Mouse (Mus musculus) embryonic facial prominence, embryonic 11.5 days (tissue): ENCODE measurements around the gene Nap1l4. TPM values are rescaled to one million over a fixed set of nuclear protein-coding genes. Genes with fewer than 3 reads are reported as not detected.

Experiments
- ATAC-seq: fragments of 200-750 bp; cut with Nextera tagmentation; replicated peaks from 2 replicates; pipeline ENCODE4 v1.8.0; 2017; ENCODE audit warnings: low read depth; ENCODE audit not compliant: insufficient number of reproducible peaks, low FRiP score, low TSS enrichment
- DNase-seq: peaks from one replicate; pipeline ENCODE4 v3.0.0-alpha.2; 2015; ENCODE audit warnings: low spot score
- H3K27ac ChIP-seq: fragments of 300-500 bp; sonication (generic); replicated peaks from 2 replicates; pipeline ENCODE4 v1.5.1; 2014; ENCODE audit warnings: mild to moderate bottlenecking, low read depth, low read length, control low read depth
- H3K27me3 ChIP-seq: fragments of 300-500 bp; sonication (generic); 2 replicates; pipeline ENCODE4 v1.6.1; 2014; ENCODE audit warnings: mild to moderate bottlenecking, low read length, moderate library complexity, mixed read lengths; ENCODE audit not compliant: control insufficient read depth, insufficient read depth
- H3K36me3 ChIP-seq: fragments of 300-500 bp; sonication (generic); replicated peaks from 2 replicates; pipeline ENCODE4 v1.6.1; 2014; ENCODE audit warnings: low read depth, mild to moderate bottlenecking, low read length, moderate library complexity, mixed read lengths; ENCODE audit not compliant: control insufficient read depth, insufficient read depth
- H3K4me1 ChIP-seq: fragments of 300-500 bp; sonication (generic); 2 replicates; pipeline ENCODE4 v1.6.1; 2014; ENCODE audit warnings: low read length, mixed read lengths; ENCODE audit not compliant: control insufficient read depth, insufficient read depth
- H3K4me2 ChIP-seq: fragments of 300-500 bp; sonication (generic); 2 replicates; pipeline ENCODE4 v1.6.1; 2014; ENCODE audit warnings: low read depth, mild to moderate bottlenecking, control low read depth, low read length, moderate library complexity
- H3K4me3 ChIP-seq: fragments of 300-500 bp; sonication (generic); 2 replicates; pipeline ENCODE4 v1.5.1; 2014; ENCODE audit warnings: low read depth, low read length, control low read depth
- H3K9ac ChIP-seq: fragments of 300-500 bp; sonication (generic); replicated peaks from 2 replicates; pipeline ENCODE4 v1.6.1; 2014; ENCODE audit warnings: mild to moderate bottlenecking, control low read depth, low read length
- H3K9me3 ChIP-seq: fragments of 300-500 bp; sonication (generic); replicated peaks from 2 replicates; pipeline ENCODE4 v1.6.1; 2016; ENCODE audit warnings: mild to moderate bottlenecking, low read length, inconsistent platforms, mixed read lengths; ENCODE audit not compliant: control insufficient read depth
- WGBS: fragments of 180-500 bp; shearing (Covaris S2); extraction: QIAGEN DNeasy Blood & Tissue Kit; methylation state at CpG from one replicate; pipeline ENCODE4 v1.1.7; 2014; 5-methylcytosine and 5-hydroxymethylcytosine counted together
- polyA plus RNA-seq: library from polyadenylated mRNA; unstranded; fragments of >200 nt; fragmentation: Nextera tagmentation; extraction: Ambion mirVana; gene quantifications from 2 replicates; pipeline ENCODE4 v1.2.1, GENCODE M21; 2014

Gene Nap1l4
- polyA plus RNA-seq, 1 experiment from 2014 or later: 178 TPM

- H3K4me3 ChIP-seq: no peak overlapping the region
- ATAC-seq: no peak
- no peaks in the 10 kb centered on the region for H3K36me3 ChIP-seq
- no peaks in the 10 kb centered on the region for H3K9me3 ChIP-seq
- H3K27ac ChIP-seq: no peak overlapping the region
- no peak overlapping the region for H3K4me2 ChIP-seq
- no peak overlapping the region for H3K9ac ChIP-seq
- 88% methylated on average over 6 of the region's 6 CpGs for WGBS
- H3K27me3 ChIP-seq: no peaks in the 10 kb centered on the region
- no peaks in the 10 kb centered on the region for H3K4me1 ChIP-seq
- DNase-seq: no peak
Measured at GRCm38 (mm10) chr7:143493616-143494126, 55.2 kb downstream of the Nap1l4 start.

- Histone ChIP-seq H3K27ac (no peak overlapping the region), H3K4me3 (no peak overlapping the region), H3K9me3 (no peaks in the 10 kb centered on the region), H3K27me3 (no peaks in the 10 kb centered on the region), H3K36me3 (no peaks in the 10 kb centered on the region), H3K4me2 (no peak overlapping the region), H3K4me1 (no peaks in the 10 kb centered on the region), H3K9ac (no peak overlapping the region)
- WGBS: 77% methylated on average over 6 of the region's 6 CpGs
- ATAC-seq (no peak), DNase-seq (no peak)
Measured at GRCm38 (mm10) chr7:143489735-143490134, 59.2 kb downstream of the Nap1l4 start.

GRCm38 (mm10) chr7:143482541-143482940 is 66.4 kb downstream of the Nap1l4 start:
- H3K4me3 ChIP-seq: no peak overlapping the region
- no peaks in the 10 kb centered on the region for H3K36me3 ChIP-seq
- DNase-seq: no peak
- H3K27me3 ChIP-seq: no peaks in the 10 kb centered on the region
- WGBS: 16% methylated on average over 6 of the region's 6 CpGs
- no peaks in the 10 kb centered on the region for H3K4me1 ChIP-seq
- ATAC-seq: no peak
- no peaks in the 10 kb centered on the region for H3K9me3 ChIP-seq
- no peak overlapping the region; the same call in 1 of the 2 replicates for H3K9ac ChIP-seq
- no peak overlapping the region for H3K27ac ChIP-seq
- H3K4me2 ChIP-seq: no peak overlapping the region

- no peak overlapping the region for H3K27ac ChIP-seq
Measured at GRCm38 (mm10) chr7:143481806-143482387, 67.0 kb downstream of the Nap1l4 start.

GRCm38 (mm10) chr7:143480498-143480897 is 68.4 kb downstream of the Nap1l4 start:
- peak; percentile 61 for DNase-seq
- Histone ChIP-seq H3K9ac (no peak overlapping the region), H3K9me3 (no peaks in the 10 kb centered on the region), H3K27me3 (no peaks in the 10 kb centered on the region), H3K36me3 (no peaks in the 10 kb centered on the region), H3K4me3 (no peak overlapping the region), H3K27ac (no peak overlapping the region), H3K4me2 (no peak overlapping the region), H3K4me1 (no peaks in the 10 kb centered on the region)
- no peak for ATAC-seq
- 30% methylated on average over 13 of the region's 13 CpGs for WGBS

More at GRCm38 (mm10) chr7:143481806-143482387, 67.0 kb downstream of the Nap1l4 start:
- no peak for ATAC-seq
- H3K9ac ChIP-seq: no peak overlapping the region
- H3K9me3 ChIP-seq: no peaks in the 10 kb centered on the region
- 56% methylated on average over 5 of the region's 5 CpGs for WGBS
- no peaks in the 10 kb centered on the region for H3K36me3 ChIP-seq
- no peaks in the 10 kb centered on the region for H3K27me3 ChIP-seq
- no peak for DNase-seq
- no peaks in the 10 kb centered on the region for H3K4me1 ChIP-seq
- no peak overlapping the region for H3K4me3 ChIP-seq
- H3K4me2 ChIP-seq: no peak overlapping the region

GRCm38 (mm10) chr7:143477800-143478199 is 71.1 kb downstream of the Nap1l4 start:
- 84% methylated on average over 5 of the region's 5 CpGs for WGBS
- no peaks in the 10 kb centered on the region for H3K9me3 ChIP-seq

GRCm38 (mm10) chr7:143476702-143477335 is 72.1 kb downstream of the Nap1l4 start:
- DNase-seq: no peak
- H3K9ac ChIP-seq: no peak overlapping the region

More at GRCm38 (mm10) chr7:143477800-143478199, 71.1 kb downstream of the Nap1l4 start:
- Histone ChIP-seq H3K27me3 (no peaks in the 10 kb centered on the region), H3K4me2 (no peak overlapping the region), H3K36me3 (no peaks in the 10 kb centered on the region), H3K27ac (no peak overlapping the region), H3K9ac (no peak overlapping the region), H3K4me3 (no peak overlapping the region), H3K4me1 (no peaks in the 10 kb centered on the region)
- no peak for ATAC-seq
- no peak for DNase-seq

GRCm38 (mm10) chr7:143475876-143476275 is 73.0 kb downstream of the Nap1l4 start:
- no peak for DNase-seq
- WGBS: 75% methylated on average over 11 of the region's 11 CpGs
- H3K9me3 ChIP-seq: no peaks in the 10 kb centered on the region
- no peak overlapping the region for H3K27ac ChIP-seq
- H3K4me1 ChIP-seq: no peaks in the 10 kb centered on the region
- no peak overlapping the region for H3K4me2 ChIP-seq
- ATAC-seq: no peak
- H3K27me3 ChIP-seq: no peaks in the 10 kb centered on the region
- no peak overlapping the region for H3K9ac ChIP-seq
- no peaks in the 10 kb centered on the region for H3K36me3 ChIP-seq
- H3K4me3 ChIP-seq: no peak overlapping the region

More at GRCm38 (mm10) chr7:143476702-143477335, 72.1 kb downstream of the Nap1l4 start:
- Histone ChIP-seq H3K27me3 (no peaks in the 10 kb centered on the region), H3K9me3 (no peaks in the 10 kb centered on the region), H3K36me3 (no peaks in the 10 kb centered on the region), H3K4me3 (no peak overlapping the region), H3K27ac (no peak overlapping the region), H3K4me1 (no peaks in the 10 kb centered on the region), H3K4me2 (no peak overlapping the region)
- no peak for ATAC-seq
- 84% methylated on average over 3 of the region's 3 CpGs for WGBS
